Mouse (Mus musculus): Measurements from ENCODE around the gene Vps51.

DNA sequence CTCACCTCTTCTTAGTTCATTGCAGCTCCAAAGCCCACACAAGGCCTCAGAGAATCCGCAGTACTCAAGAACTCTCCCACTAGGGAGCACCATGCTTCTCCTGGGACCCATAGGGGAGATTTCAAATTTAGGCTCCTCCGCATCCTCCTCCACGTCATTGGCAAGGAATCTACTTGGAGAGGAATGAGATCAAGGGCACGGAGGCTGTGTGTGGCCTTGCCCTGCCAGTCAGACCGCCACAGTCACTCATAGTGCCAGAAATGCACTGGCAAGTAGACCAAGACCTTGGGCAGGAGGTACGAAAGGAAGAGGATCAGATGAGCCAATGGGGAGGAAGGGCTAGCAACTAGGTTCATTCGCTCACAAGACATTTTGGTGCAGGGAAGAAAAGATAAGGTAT is 53.1 kb downstream of the Vps51 start:
- TF ChIP-seq CTCF (IDR thresholded peaks at IDR 0.05; ENCODE audit: low read depth, low read length) (no peak), POLR2A (IDR thresholded peaks at IDR 0.05; ENCODE audit: extremely low read depth, insufficient read depth, low read length) (no peak)

All from liver, adult 2 months (tissue).